Mouse (Mus musculus): ENCODE measurements around the gene Eif2b3.

DNA sequence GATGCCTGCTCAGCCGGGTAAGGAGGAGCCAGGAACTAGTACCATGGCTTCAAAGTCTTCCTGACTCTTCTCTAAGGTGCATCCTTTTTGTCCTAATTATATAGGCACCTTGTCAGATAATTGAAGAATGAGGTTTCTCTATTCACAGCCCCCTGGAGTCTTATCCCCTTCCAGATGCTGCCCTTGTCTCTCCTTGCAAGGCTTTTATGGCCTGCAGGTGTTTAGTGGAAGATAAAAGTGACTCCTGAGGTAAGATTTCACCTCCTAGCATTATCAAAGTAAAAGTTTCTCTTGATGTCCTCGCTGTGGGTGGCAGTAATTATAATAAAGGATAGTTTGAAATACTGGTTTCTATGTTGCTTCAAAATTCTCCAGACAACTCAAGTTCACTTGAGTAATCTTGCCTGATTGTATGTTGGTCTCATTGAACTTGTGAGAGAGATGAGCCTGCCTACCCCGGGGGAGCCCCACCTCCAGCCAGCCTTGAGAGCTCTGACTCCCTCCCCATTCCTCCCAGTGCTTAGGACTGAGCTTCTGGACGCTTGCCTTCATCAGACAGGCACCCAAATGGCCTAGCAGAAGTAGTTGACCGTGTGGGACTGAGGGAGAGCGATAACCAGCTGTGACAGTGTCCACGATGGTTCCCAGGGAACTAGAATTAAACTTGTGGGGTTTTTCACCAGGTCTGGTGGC is 68.9 kb downstream of the Eif2b3 start:
- TF ChIP-seq POLR2AphosphoS5 (IDR thresholded peaks at IDR 0.05; ENCODE audit: insufficient replicate concordance, low read depth, low read length) (no peak), CTCF (IDR thresholded peaks at IDR 0.05; ENCODE audit: low read depth, low read length) (no peak)

All from G1E (cell line).